9 mouse cellular contexts compared by ENCODE assay signal in the genomic region with DNA sequence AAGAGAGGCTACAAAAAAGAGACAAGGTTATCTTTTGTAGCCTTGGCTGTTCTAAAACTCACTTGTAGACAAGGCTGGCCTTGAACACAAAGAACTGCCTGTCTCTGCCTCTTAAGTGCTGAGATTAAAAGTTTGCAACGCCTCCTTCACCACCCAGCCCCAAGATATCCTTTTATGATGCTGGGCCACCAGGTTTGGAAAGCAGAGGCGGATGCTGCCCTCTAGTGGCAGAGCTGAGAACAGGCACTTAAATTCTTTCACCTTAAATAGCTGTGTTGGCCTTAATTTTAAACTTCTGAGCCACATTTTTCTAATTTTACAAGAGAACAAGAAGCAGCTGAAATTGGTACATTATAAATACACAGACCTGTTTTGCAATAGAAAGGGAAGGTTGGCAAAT.
DNase-seq lines count a peak whose midpoint lies in the region; ATAC-seq and TF ChIP-seq lines count a peak whose summit lies in the region.
"Had no signal": no experiment of that assay in that cellular context is flagged by ENCODE, and none has a peak within 500 bp of the region (broad histone marks: within the 10 kb centered on the region; RNA-seq: fewer than 3 reads in every experiment).

No protein-coding gene starts in this region.

- H3K4me2 ChIP-seq in midbrain, postnatal 0 days (ENCODE audit: low read depth, low read length, poor library complexity, severe bottlenecking) = no peak overlapping the region
- H3K4me2 ChIP-seq: heart, embryonic 13.5 days; midbrain, embryonic 12.5 days had no signal

- 2% methylated on average over 2 of the region's 2 CpGs for WGBS in midbrain, postnatal 0 days

- no peak overlapping the region for H3K4me3 ChIP-seq in layer of hippocampus, adult 2 months
- H3K4me3 ChIP-seq in midbrain, postnatal 0 days (ENCODE audit: low read depth, low read length) = no peak overlapping the region
- H3K4me3 ChIP-seq: heart, embryonic 13.5 days; midbrain, embryonic 12.5 days had no signal

- no peak for ATAC-seq in midbrain, postnatal 0 days (ENCODE audit: low FRiP score)
- ATAC-seq in erythroid progenitor cell, adult 5-6 weeks (replicated peaks; ENCODE audit: low FRiP score, poor library complexity, severe bottlenecking) = no peak

- no peaks in the 10 kb centered on the region for H3K9me3 ChIP-seq in midbrain, postnatal 0 days (ENCODE audit: low read length)
- H3K9me3 ChIP-seq: heart, embryonic 13.5 days; midbrain, embryonic 12.5 days had no signal

- H3K9ac ChIP-seq in midbrain, postnatal 0 days (replicated peaks; ENCODE audit: low read length, poor library complexity, severe bottlenecking) = no peak overlapping the region
- H3K9ac ChIP-seq: heart, embryonic 13.5 days; midbrain, embryonic 12.5 days had no signal

- no peak for DNase-seq in layer of hippocampus, adult 2 months (ENCODE audit: low spot score in 2 of 2)
- DNase-seq in layer of hippocampus, postnatal 10 days (ENCODE audit: low spot score in 2 of 2) = no peak
- DNase-seq in NIH3T3 (ENCODE audit: low read depth) = peak; percentile 64
- DNase-seq in c-Kit-positive CD71-positive TER-119-positive erythroid progenitor cells, embryonic 14.5 days (ENCODE audit: low spot score) = peak; percentile 11
- DNase-seq in midbrain, postnatal 0 days (ENCODE audit: low spot score) = peak; percentile 55
- no peak for DNase-seq in heart, postnatal 36 days

- H3K36me3 ChIP-seq in midbrain, postnatal 0 days (ENCODE audit: insufficient read depth, low read length) = no peaks in the 10 kb centered on the region
- H3K36me3 ChIP-seq: heart, embryonic 13.5 days; midbrain, embryonic 12.5 days had no signal

- H3K27ac ChIP-seq in layer of hippocampus, adult 2 months = no peak overlapping the region
- no peak overlapping the region for H3K27ac ChIP-seq in midbrain, postnatal 0 days (ENCODE audit: low read depth, low read length)
- H3K27ac ChIP-seq: heart, embryonic 13.5 days; midbrain, embryonic 12.5 days had no signal

- no peaks in the 10 kb centered on the region for H3K4me1 ChIP-seq in midbrain, postnatal 0 days (ENCODE audit: insufficient read depth, low read length)
- H3K4me1 ChIP-seq: heart, embryonic 13.5 days; midbrain, embryonic 12.5 days had no signal

- H3K27me3 ChIP-seq in midbrain, postnatal 0 days (ENCODE audit: insufficient read depth, low read length) = no peaks in the 10 kb centered on the region

- intact Hi-C loops in heart, postnatal 36 days (cut with DNase I) = no loop called here

- TF ChIP-seq CTCF in layer of hippocampus, adult 2 months (conservative IDR thresholded peaks at IDR 0.05) = peak; percentile 98
- peak; percentile 93 for TF ChIP-seq CTCF in midbrain, postnatal 0 days (IDR thresholded peaks at IDR 0.05)

Comparison
In these comparisons a context has a peak if more than half of its experiments do, and no peak if none do; other contexts are left out.
1. DNase-seq: peak in NIH3T3 (single experiment), c-Kit-positive CD71-positive TER-119-positive erythroid progenitor cells, embryonic 14.5 days (single experiment) and midbrain, postnatal 0 days (single experiment); none in layer of hippocampus, adult 2 months (0 of 2), layer of hippocampus, postnatal 10 days (0 of 2) and heart, postnatal 36 days (0 of 2).